8 mouse cellular contexts compared by ENCODE assay signal in the genomic region with DNA sequence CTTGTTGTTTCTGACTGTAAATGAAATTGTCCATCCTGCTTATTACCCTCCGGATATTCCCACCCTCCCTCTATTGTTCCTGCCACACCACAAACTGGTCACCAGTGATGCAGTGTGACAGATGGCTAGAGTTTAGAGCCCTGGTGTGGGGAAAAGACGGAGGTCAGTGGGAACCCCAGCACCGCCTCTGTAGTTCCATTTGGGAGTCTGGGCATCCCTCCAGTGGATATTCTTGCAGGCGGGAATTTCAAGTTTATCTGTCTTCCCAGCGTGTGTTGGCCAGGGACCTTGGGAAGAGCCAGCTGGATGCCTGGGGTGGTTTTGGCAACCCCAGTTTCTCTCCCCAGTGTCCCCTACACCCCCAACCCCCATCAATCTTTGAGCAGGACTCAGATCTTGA. TPM values are rescaled to one million over a fixed set of nuclear protein-coding genes. Genes with fewer than 3 reads are reported as not detected.
A peak's percentile ranks its signal among the peaks of the same experiment; 100 is the strongest.
DNase-seq lines count a peak whose midpoint lies in the region; ATAC-seq and TF ChIP-seq lines count a peak whose summit lies in the region.

No protein-coding gene starts in this region.

- no peaks in the 10 kb centered on the region for H3K9me3 ChIP-seq in heart, embryonic 10.5 days
- no peaks in the 10 kb centered on the region for H3K9me3 ChIP-seq in neural tube, embryonic 12.5 days

- peak overlapping the region; percentile 65 for H3K9ac ChIP-seq in neural tube, embryonic 12.5 days

- TF ChIP-seq CTCF in cerebellum, adult 2 months (IDR thresholded peaks at IDR 0.05; ENCODE audit: borderline replicate concordance, insufficient read depth, low read depth, low read length): no peak

- WGBS in cerebellum, adult 2 months: 2% methylated on average over 5 of the region's 5 CpGs
- 44% methylated on average over 5 of the region's 5 CpGs for WGBS in heart, embryonic 10.5 days
- 4% methylated on average over 5 of the region's 5 CpGs for WGBS in large intestine, adult 2 months
- 46% methylated on average over 5 of the region's 5 CpGs for WGBS in neural tube, embryonic 12.5 days

- H3K27me3 ChIP-seq in cerebellum, adult 2 months (ENCODE audit: control insufficient read depth, insufficient read depth, low read length): no peaks in the 10 kb centered on the region
- no peaks in the 10 kb centered on the region for H3K27me3 ChIP-seq in heart, embryonic 10.5 days (ENCODE audit: insufficient read depth, poor library complexity, severe bottlenecking)
- H3K27me3 ChIP-seq in neural tube, embryonic 12.5 days (replicated peaks): no peaks in the 10 kb centered on the region

- no peak overlapping the region for H3K27ac ChIP-seq in cerebellum, adult 2 months (ENCODE audit: insufficient read depth, low read length)
- H3K27ac ChIP-seq in heart, embryonic 10.5 days: peak overlapping the region; percentile 90
- H3K27ac ChIP-seq in neural tube, embryonic 12.5 days: no peak overlapping the region

- peak overlapping the region; percentile 81 for H3K4me3 ChIP-seq in cerebellum, adult 2 months (replicated peaks; ENCODE audit: insufficient read depth, low read depth, low read length)
- peak overlapping the region; percentile 72 for H3K4me3 ChIP-seq in heart, embryonic 10.5 days
- peak overlapping the region; percentile 44 for H3K4me3 ChIP-seq in neural tube, embryonic 12.5 days

- no peak for ATAC-seq in neural tube, embryonic 12.5 days (ENCODE audit: low FRiP score, low read depth)

- intact Hi-C loops in left cerebral cortex, postnatal 4 days (cut with DNase I): loop anchor here (10.0 kb wide), 1 partner anchor 60 kb away; no protein-coding TSS in a partner anchor

- DNase-seq in left cerebral cortex, postnatal 4 days: peak; percentile 50
- DNase-seq in left cerebral cortex, adult 8-10 months (ENCODE audit: low spot score in 2 of 2): no peak
- DNase-seq in cerebellum, adult 2 months: peak; percentile 64 to 73
- no peak for DNase-seq in heart, embryonic 10.5 days (ENCODE audit: low spot score)
- peak; percentile 21 for DNase-seq in large intestine, adult 2 months (ENCODE audit: low read depth, low spot score)
- no peak for DNase-seq in testis, postnatal 14 days (ENCODE audit: low spot score)
- no peak for DNase-seq in layer of hippocampus, adult 11-12 months (ENCODE audit: low spot score)

- H3K4me1 ChIP-seq in cerebellum, adult 2 months (ENCODE audit: control insufficient read depth, insufficient read depth, low read length): no peaks in the 10 kb centered on the region; the same call in 1 of the 2 replicates
- H3K4me1 ChIP-seq in heart, embryonic 10.5 days: peaks cover 21% of the 10 kb centered on the region
- H3K4me1 ChIP-seq in neural tube, embryonic 12.5 days: peaks cover 10% of the 10 kb centered on the region

- H3K4me2 ChIP-seq in neural tube, embryonic 12.5 days (replicated peaks): peak overlapping the region; percentile 73

- peaks cover 7% of the 10 kb centered on the region; the same call in 1 of the 2 replicates for H3K36me3 ChIP-seq in heart, embryonic 10.5 days
- no peaks in the 10 kb centered on the region for H3K36me3 ChIP-seq in neural tube, embryonic 12.5 days

- no peak for TF ChIP-seq POLR2A in cerebellum, adult 2 months (IDR thresholded peaks at IDR 0.05; ENCODE audit: borderline replicate concordance, insufficient read depth, low read length)

RNA-seq across cellular contexts. Expression of a gene that starts 0.7 kb away (rescaled TPM):
- 1 to 10 TPM; 8.3 to 9.4 TPM for total RNA-seq in left cerebral cortex, postnatal 4 days (2021)
- total RNA-seq in left cerebral cortex, adult 8-10 months (2022): 10 to 100 TPM; 15.1 to 21.3 (median 16.1) TPM
- polyA plus RNA-seq in cerebellum, adult 2 months (2012; rRNA removed): 22.5 and 22.8 TPM in 2 replicates
- polyA plus RNA-seq in heart, embryonic 10.5 days (2016; fragmentation: Nextera tagmentation; extraction: Ambion mirVana): 26.0 and 30.0 TPM in 2 replicates
- 38.9 and 42.3 TPM in 2 replicates for polyA plus RNA-seq in large intestine, adult 2 months (2012; rRNA removed)
- polyA plus RNA-seq in neural tube, embryonic 12.5 days (2016; fragmentation: Nextera tagmentation; extraction: Ambion mirVana): 20.7 and 22.2 TPM in 2 replicates

RNA-seq across cellular contexts. Expression of a gene that starts 14.0 kb away (rescaled TPM):
- total RNA-seq in left cerebral cortex, postnatal 4 days (2021): 10 to 100 TPM; 50.8 to 51.6 TPM
- 10 to 100 TPM; 42.3 to 48.8 (median 44.4) TPM for total RNA-seq in left cerebral cortex, adult 8-10 months (2022)
- 45.7 and 46.6 TPM in 2 replicates for polyA plus RNA-seq in cerebellum, adult 2 months (2012; rRNA removed)
- polyA plus RNA-seq in heart, embryonic 10.5 days (2016; fragmentation: Nextera tagmentation; extraction: Ambion mirVana): 37.7 and 41.3 TPM in 2 replicates
- polyA plus RNA-seq in large intestine, adult 2 months (2012; rRNA removed): 12.4 and 14.3 TPM in 2 replicates
- 49.8 and 55.0 TPM in 2 replicates for polyA plus RNA-seq in neural tube, embryonic 12.5 days (2016; fragmentation: Nextera tagmentation; extraction: Ambion mirVana)

Comparison
In these comparisons a context has a peak if more than half of its experiments do, and no peak if none do; other contexts are left out.
1. DNase-seq: peak in left cerebral cortex, postnatal 4 days (single experiment), cerebellum, adult 2 months (2 of 2) and large intestine, adult 2 months (single experiment); none in left cerebral cortex, adult 8-10 months (0 of 2), heart, embryonic 10.5 days (single experiment), testis, postnatal 14 days (single experiment) and layer of hippocampus, adult 11-12 months (single experiment).
2. Peak in every context shown above with its lines, with median percentiles within 50 percentile points of each other: H3K4me3 ChIP-seq.